Mouse (Mus musculus) lung, embryonic 14.5 days (tissue): Measurements from ENCODE around the gene 4930404H24Rik. TPM values are rescaled to one million over a fixed set of nuclear protein-coding genes. Genes with fewer than 3 reads are reported as not detected.

ENCODE experiments used
- ATAC-seq: fragments of 200-750 bp; cut with Nextera tagmentation; 2 replicates; pipeline ENCODE4 v1.8.0; 2017; ENCODE audit warnings: mild to moderate bottlenecking, moderate TSS enrichment, moderate library complexity; ENCODE audit not compliant: insufficient read depth
- DNase-seq: peaks from one replicate; pipeline ENCODE4 v3.0.0-alpha.2; 2015
- H3K27ac ChIP-seq: fragments of 300-500 bp; sonication (generic); 2 replicates; pipeline ENCODE4 v1.5.1; 2014; ENCODE audit warnings: low read depth, mild to moderate bottlenecking, moderate library complexity
- H3K27me3 ChIP-seq: fragments of 300-500 bp; sonication (generic); 2 replicates; pipeline ENCODE4 v1.6.1; 2014; ENCODE audit warnings: low read length, control low read depth; ENCODE audit not compliant: insufficient read depth
- H3K36me3 ChIP-seq: fragments of 300-500 bp; sonication (generic); 2 replicates; pipeline ENCODE4 v1.6.1; 2014; ENCODE audit warnings: control low read depth; ENCODE audit not compliant: insufficient read depth
- H3K4me1 ChIP-seq: fragments of 300-500 bp; sonication (generic); 2 replicates; pipeline ENCODE4 v1.6.1; 2014; ENCODE audit warnings: antibody characterized with exemption, control low read depth; ENCODE audit not compliant: insufficient read depth
- H3K4me2 ChIP-seq: fragments of 300-500 bp; sonication (generic); 2 replicates; pipeline ENCODE4 v1.6.1; 2014; ENCODE audit warnings: mild to moderate bottlenecking
- H3K4me3 ChIP-seq: fragments of 300-500 bp; sonication (generic); 2 replicates; pipeline ENCODE4 v1.5.1; 2014; ENCODE audit warnings: low read depth, low read length
- H3K9ac ChIP-seq: fragments of 300-500 bp; sonication (generic); 2 replicates; pipeline ENCODE4 v1.6.1; 2014
- H3K9me3 ChIP-seq: fragments of 300-500 bp; sonication (generic); 2 replicates; pipeline ENCODE4 v1.6.1; 2016; ENCODE audit warnings: low read depth, low read length, control low read depth
- CTCF ChIP-seq: IDR thresholded peaks from 2 replicates; pipeline ENCODE4 v1.5.1; 2016; ENCODE audit warnings: antibody characterized with exemption, low read depth
- WGBS: fragments of 180-500 bp; shearing (Covaris S2); extraction: QIAGEN DNeasy Blood & Tissue Kit; methylation state at CpG from one replicate; pipeline ENCODE4 v1.1.7; 2014; 5-methylcytosine and 5-hydroxymethylcytosine counted together
- polyA plus RNA-seq: library from polyadenylated mRNA; unstranded; fragments of >200 nt; fragmentation: Nextera tagmentation; extraction: Ambion mirVana; gene quantifications from 2 replicates; pipeline ENCODE4 v1.2.1, GENCODE M21; 2014

Gene 4930404H24Rik
- polyA plus RNA-seq, 1 experiment from 2014 or later: not detected

DNA sequence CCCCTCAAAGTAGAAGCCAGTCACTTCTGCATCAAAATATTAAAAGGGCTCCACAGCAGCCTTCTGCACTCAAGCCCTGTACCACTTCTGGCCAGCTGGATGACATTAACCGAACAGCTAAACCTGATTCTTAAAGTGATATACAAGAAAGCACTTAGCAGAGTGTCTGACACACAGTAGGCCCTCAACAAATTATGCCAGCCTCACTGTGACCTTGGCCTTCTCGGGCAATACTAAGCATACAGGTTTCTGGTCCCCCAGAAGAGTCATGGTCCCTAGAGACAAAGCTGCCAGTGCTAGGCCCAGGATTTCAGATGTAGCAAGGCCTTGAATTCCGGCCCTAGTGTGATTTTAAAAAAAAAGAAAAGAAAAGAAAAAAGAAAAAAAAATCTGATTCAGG lies 46.3 kb downstream of the 4930404H24Rik start:
- H3K4me1 ChIP-seq: no peaks in the 10 kb centered on the region
- ATAC-seq: no peak
- no peak overlapping the region for H3K27ac ChIP-seq
- no peaks in the 10 kb centered on the region for H3K9me3 ChIP-seq
- H3K9ac ChIP-seq: no peak overlapping the region
- DNase-seq: no peak
- no peak overlapping the region for H3K4me2 ChIP-seq
- no peak overlapping the region for H3K4me3 ChIP-seq
- 77% methylated on average over 3 of the region's 3 CpGs for WGBS
- no peaks in the 10 kb centered on the region for H3K36me3 ChIP-seq
- H3K27me3 ChIP-seq: no peaks in the 10 kb centered on the region
- no peak for TF ChIP-seq CTCF

- Histone ChIP-seq H3K9ac (no peak overlapping the region), H3K9me3 (no peaks in the 10 kb centered on the region), H3K4me3 (no peak overlapping the region), H3K4me1 (peaks cover 1% of the 10 kb centered on the region; the same call in 1 of the 2 replicates), H3K27me3 (no peaks in the 10 kb centered on the region), H3K36me3 (no peaks in the 10 kb centered on the region), H3K27ac (no peak overlapping the region), H3K4me2 (no peak overlapping the region)
- TF ChIP-seq CTCF: no peak
- 77% methylated on average over 8 of the region's 8 CpGs for WGBS
- DNase-seq (no peak), ATAC-seq (no peak)
Observed at GRCm38 (mm10) chr2:153542936-153543668, 50.5 kb downstream of the 4930404H24Rik start.

Other genes with a start within 250 kb of the 4930404H24Rik start
- gene Kif3b, start 201.4 kb upstream of the 4930404H24Rik start, polyA plus RNA-seq: 4.8 TPM in 2 replicates
- 23.7 and 26.0 TPM in 2 replicates for gene Asxl1, start 147.0 kb upstream of the 4930404H24Rik start, polyA plus RNA-seq
- gene Nol4l, start 37.2 kb downstream of the 4930404H24Rik start, polyA plus RNA-seq: 13.6 and 13.9 TPM in 2 replicates
- 66.5 and 70.9 TPM in 2 replicates for gene Commd7, start 140.0 kb downstream of the 4930404H24Rik start, polyA plus RNA-seq
- 14.8 and 18.1 TPM in 2 replicates for gene Dnmt3b, start 156.7 kb downstream of the 4930404H24Rik start, polyA plus RNA-seq
- 0.11 and 0.12 TPM in 2 replicates for gene Dnmt3c, start 203.9 kb downstream of the 4930404H24Rik start, polyA plus RNA-seq
- 235 and 264 TPM in 2 replicates for gene Mapre1, start 248.5 kb downstream of the 4930404H24Rik start, polyA plus RNA-seq